Mouse (Mus musculus): ENCODE measurements around the gene Xpo6. TPM values are rescaled to one million over a fixed set of nuclear protein-coding genes. Genes with fewer than 3 reads are reported as not detected.

The Xpo6 gene
- polyA plus RNA-seq, 1 experiment from 2014 or later = 19.3 TPM

- TF ChIP-seq CTCF (IDR thresholded peaks at IDR 0.05; ENCODE audit: low read depth) (no peak), EP300 (optimal IDR thresholded peaks at IDR 0.05) (no peak)
- Histone ChIP-seq H3K27me3 (ENCODE audit: control insufficient read depth, insufficient read depth, low read length) (no peaks in the 10 kb centered on the region), H3K4me2 (replicated peaks; ENCODE audit: low read depth) (no peak overlapping the region), H3K9ac (ENCODE audit: low read length) (no peak overlapping the region), H3K4me1 (replicated peaks; ENCODE audit: control insufficient read depth, insufficient read depth) (no peaks in the 10 kb centered on the region), H3K4me3 (ENCODE audit: low read depth, low read length) (no peak overlapping the region), H3K9me3 (ENCODE audit: control insufficient read depth, low read length) (no peaks in the 10 kb centered on the region), H3K27ac (replicated peaks) (no peak overlapping the region), H3K36me3 (ENCODE audit: control insufficient read depth, insufficient read depth, low read length) (no peaks in the 10 kb centered on the region)
- WGBS = 48% methylated on average over 7 of the region's 8 CpGs
- DNase-seq (ENCODE audit: low spot score) (no peak), ATAC-seq (ENCODE audit: low FRiP score, low TSS enrichment) (no peak)
Observed at GRCm38 (mm10) chr7:126232345-126233071, 32.2 kb upstream of the Xpo6 start.

- H3K36me3 ChIP-seq (ENCODE audit: control insufficient read depth, insufficient read depth, low read length) = no peaks in the 10 kb centered on the region
- H3K4me3 ChIP-seq (ENCODE audit: low read depth, low read length) = no peak overlapping the region
- H3K9me3 ChIP-seq (ENCODE audit: control insufficient read depth, low read length) = no peaks in the 10 kb centered on the region
- no peaks in the 10 kb centered on the region for H3K27me3 ChIP-seq (ENCODE audit: control insufficient read depth, insufficient read depth, low read length)
- 50% methylated on average over 8 of the region's 8 CpGs for WGBS
- ATAC-seq (ENCODE audit: low FRiP score, low TSS enrichment) (no peak; the same call in 1 of the 2 replicates), DNase-seq (ENCODE audit: low spot score) (no peak)
- TF ChIP-seq CTCF (IDR thresholded peaks at IDR 0.05; ENCODE audit: low read depth) (no peak), EP300 (optimal IDR thresholded peaks at IDR 0.05) (no peak)
- H3K4me2 ChIP-seq (replicated peaks; ENCODE audit: low read depth) = no peak overlapping the region
- H3K9ac ChIP-seq (ENCODE audit: low read length) = no peak overlapping the region
- no peaks in the 10 kb centered on the region for H3K4me1 ChIP-seq (replicated peaks; ENCODE audit: control insufficient read depth, insufficient read depth)
- H3K27ac ChIP-seq (replicated peaks) = no peak overlapping the region
Observed at GRCm38 (mm10) chr7:126230357-126231148, 30.3 kb upstream of the Xpo6 start.

GRCm38 (mm10) chr7:126226136-126226535, 25.8 kb upstream of the Xpo6 start:
- Histone ChIP-seq H3K27me3 (ENCODE audit: control insufficient read depth, insufficient read depth, low read length) (no peaks in the 10 kb centered on the region), H3K27ac (replicated peaks) (no peak overlapping the region), H3K4me2 (replicated peaks; ENCODE audit: low read depth) (no peak overlapping the region), H3K36me3 (ENCODE audit: control insufficient read depth, insufficient read depth, low read length) (no peaks in the 10 kb centered on the region), H3K9me3 (ENCODE audit: control insufficient read depth, low read length) (no peaks in the 10 kb centered on the region), H3K9ac (ENCODE audit: low read length) (no peak overlapping the region), H3K4me1 (replicated peaks; ENCODE audit: control insufficient read depth, insufficient read depth) (no peaks in the 10 kb centered on the region), H3K4me3 (ENCODE audit: low read depth, low read length) (no peak overlapping the region)
- DNase-seq (ENCODE audit: low spot score) = no peak
- ATAC-seq (ENCODE audit: low FRiP score, low TSS enrichment) = no peak
- TF ChIP-seq EP300 (optimal IDR thresholded peaks at IDR 0.05) = no peak
- no peak for TF ChIP-seq CTCF (IDR thresholded peaks at IDR 0.05; ENCODE audit: low read depth)
- WGBS = 28% methylated on average over 5 of the region's 5 CpGs

- Histone ChIP-seq H3K9ac (ENCODE audit: low read length) (no peak overlapping the region), H3K36me3 (ENCODE audit: control insufficient read depth, insufficient read depth, low read length) (no peaks in the 10 kb centered on the region), H3K4me3 (ENCODE audit: low read depth, low read length) (no peak overlapping the region), H3K27ac (replicated peaks) (no peak overlapping the region), H3K9me3 (ENCODE audit: control insufficient read depth, low read length) (no peaks in the 10 kb centered on the region), H3K27me3 (ENCODE audit: control insufficient read depth, insufficient read depth, low read length) (no peaks in the 10 kb centered on the region), H3K4me1 (replicated peaks; ENCODE audit: control insufficient read depth, insufficient read depth) (no peaks in the 10 kb centered on the region), H3K4me2 (replicated peaks; ENCODE audit: low read depth) (no peak overlapping the region)
- WGBS = 68% methylated on average over 3 of the region's 3 CpGs
- ATAC-seq (ENCODE audit: low FRiP score, low TSS enrichment) (no peak), DNase-seq (ENCODE audit: low spot score) (no peak)
- TF ChIP-seq EP300 (optimal IDR thresholded peaks at IDR 0.05) (no peak), CTCF (IDR thresholded peaks at IDR 0.05; ENCODE audit: low read depth) (no peak)
Observed at GRCm38 (mm10) chr7:126222753-126223152, 22.5 kb upstream of the Xpo6 start.

- Histone ChIP-seq H3K4me3 (ENCODE audit: low read depth, low read length) (no peak overlapping the region), H3K4me2 (replicated peaks; ENCODE audit: low read depth) (no peak overlapping the region), H3K27me3 (ENCODE audit: control insufficient read depth, insufficient read depth, low read length) (no peaks in the 10 kb centered on the region), H3K4me1 (replicated peaks; ENCODE audit: control insufficient read depth, insufficient read depth) (no peaks in the 10 kb centered on the region), H3K36me3 (ENCODE audit: control insufficient read depth, insufficient read depth, low read length) (no peaks in the 10 kb centered on the region), H3K27ac (replicated peaks) (no peak overlapping the region), H3K9ac (ENCODE audit: low read length) (no peak overlapping the region), H3K9me3 (ENCODE audit: control insufficient read depth, low read length) (no peaks in the 10 kb centered on the region)
- DNase-seq (ENCODE audit: low spot score) = no peak
- ATAC-seq (ENCODE audit: low FRiP score, low TSS enrichment) = no peak
- 35% methylated on average over 1 of the region's 1 CpGs for WGBS
- TF ChIP-seq CTCF (IDR thresholded peaks at IDR 0.05; ENCODE audit: low read depth) (no peak), EP300 (optimal IDR thresholded peaks at IDR 0.05) (no peak)
Observed at GRCm38 (mm10) chr7:126220611-126221010, 20.3 kb upstream of the Xpo6 start.

GRCm38 (mm10) chr7:126218311-126218710, 18.0 kb upstream of the Xpo6 start:
- no peak overlapping the region for H3K4me3 ChIP-seq (ENCODE audit: low read depth, low read length)
- WGBS = 72% methylated on average over 1 of the region's 1 CpGs
- no peak overlapping the region for H3K4me2 ChIP-seq (replicated peaks; ENCODE audit: low read depth)
- no peaks in the 10 kb centered on the region for H3K9me3 ChIP-seq (ENCODE audit: control insufficient read depth, low read length)
- H3K9ac ChIP-seq (ENCODE audit: low read length) = no peak overlapping the region
- no peaks in the 10 kb centered on the region for H3K36me3 ChIP-seq (ENCODE audit: control insufficient read depth, insufficient read depth, low read length)
- no peak for DNase-seq (ENCODE audit: low spot score)
- no peaks in the 10 kb centered on the region for H3K4me1 ChIP-seq (replicated peaks; ENCODE audit: control insufficient read depth, insufficient read depth)
- ATAC-seq (ENCODE audit: low FRiP score, low TSS enrichment) = no peak
- no peak overlapping the region for H3K27ac ChIP-seq (replicated peaks)
- H3K27me3 ChIP-seq (ENCODE audit: control insufficient read depth, insufficient read depth, low read length) = no peaks in the 10 kb centered on the region
- TF ChIP-seq CTCF (IDR thresholded peaks at IDR 0.05; ENCODE audit: low read depth) = no peak
- no peak for TF ChIP-seq EP300 (optimal IDR thresholded peaks at IDR 0.05)

Measured in stomach, postnatal 0 days (tissue).